Mouse (Mus musculus) G1E (cell line): Measurements from ENCODE around the gene Myoz1. TPM values are rescaled to one million over a fixed set of nuclear protein-coding genes. Genes with fewer than 3 reads are reported as not detected.

Experiments used
- ATAC-seq: 2 replicates; pipeline ENCODE4 v1.8.0; 2016; ENCODE audit warnings: mild to moderate bottlenecking; ENCODE audit not compliant: insufficient number of reproducible peaks, poor library complexity, low FRiP score, severe bottlenecking; ENCODE audit errors: extremely low read depth
- DNase-seq: peaks from one replicate; pipeline ENCODE4 v3.0.0; 2012; ENCODE audit warnings: low spot score
- H3K27me3 ChIP-seq: 2 replicates; pipeline ENCODE4 v1.6.1; 2012; ENCODE audit warnings: mild to moderate bottlenecking, low read length, inconsistent platforms; ENCODE audit not compliant: insufficient read depth
- H3K36me3 ChIP-seq: replicated peaks from 2 replicates; pipeline ENCODE3; 2012; ENCODE audit warnings: mild to moderate bottlenecking, inconsistent platforms
- H3K4me1 ChIP-seq: 2 replicates; pipeline ENCODE4 v1.6.1; 2012; ENCODE audit warnings: low read depth, low read length, inconsistent platforms, mixed read lengths; ENCODE audit not compliant: insufficient read depth
- H3K4me3 ChIP-seq: 2 replicates; pipeline ENCODE4 v1.5.1; 2012; ENCODE audit warnings: low read depth, mild to moderate bottlenecking, inconsistent platforms, low read length, moderate library complexity, mixed read lengths
- H3K9me3 ChIP-seq: replicated peaks from 2 replicates; pipeline ENCODE4 v1.6.1; 2012; ENCODE audit warnings: inconsistent platforms
- CTCF ChIP-seq: IDR thresholded peaks from 2 replicates; pipeline ENCODE4 v1.5.1; 2012; ENCODE audit warnings: low read depth, low read length, inconsistent platforms, mixed read lengths
- GATA1 ChIP-seq: IDR thresholded peaks from 2 replicates; pipeline ENCODE4 v1.6.1; 2012; ENCODE audit warnings: borderline replicate concordance, low read length, inconsistent platforms, mixed read lengths
- GATA2 ChIP-seq: IDR thresholded peaks from 2 replicates; pipeline ENCODE4 v1.6.1; 2012; ENCODE audit warnings: low read depth, low read length, inconsistent platforms, borderline replicate concordance
- POLR2AphosphoS5 ChIP-seq: IDR thresholded peaks from 2 replicates; pipeline ENCODE4 v1.6.1; 2012; ENCODE audit warnings: low read depth, low read length, inconsistent platforms; ENCODE audit not compliant: insufficient replicate concordance
- TAL1 ChIP-seq: conservative IDR thresholded peaks from 2 replicates; pipeline ENCODE4 v1.6.1; 2012; ENCODE audit warnings: low read depth, low read length, inconsistent platforms, mixed read lengths
- polyA plus RNA-seq: library from polyadenylated mRNA; stranded (reverse); fragments of >175 nt; gene quantifications from 2 replicates; pipeline ENCODE4 v1.2.3, GENCODE M21; 2012
- total RNA-seq, 2 experiments: library from RNA; stranded (forward) in 1 of 2; stranded (reverse) in 1 of 2; fragments of 200-1000 nt in 1 of 2; fragments of >200 nt in 1 of 2; fragmentation: Nextera tagmentation in 1 of 2; gene quantifications; 2 replicates each; pipeline ENCODE4 v1.2.3; 2014 to 2017

Myoz1 gene
- total and polyA plus RNA-seq, 3 experiments: not detected

GRCm38 (mm10) chr14:20658326-20658725, 2.0 kb upstream of the Myoz1 start:
- H3K27me3 ChIP-seq: peaks cover 34% of the 10 kb centered on the region
- DNase-seq: no peak
- no peak for ATAC-seq

GRCm38 (mm10) chr14:20655731-20656130, 609 bp downstream of the Myoz1 start:
- H3K27me3 ChIP-seq: peaks cover 24% of the 10 kb centered on the region
- no peak overlapping the region for H3K4me3 ChIP-seq
- no peaks in the 10 kb centered on the region for H3K9me3 ChIP-seq
- H3K36me3 ChIP-seq: no peaks in the 10 kb centered on the region
- no peak for TF ChIP-seq TAL1
- TF ChIP-seq POLR2AphosphoS5: no peak
- no peak for TF ChIP-seq GATA2
- TF ChIP-seq CTCF: no peak
- TF ChIP-seq GATA1: no peak
- ATAC-seq (no peak), DNase-seq (no peak)
- H3K4me1 ChIP-seq: peaks cover 5% of the 10 kb centered on the region

More at GRCm38 (mm10) chr14:20658326-20658725, 2.0 kb upstream of the Myoz1 start:
- TF ChIP-seq TAL1: no peak
- peak; percentile 26; the same call in 1 of the 2 replicates for TF ChIP-seq CTCF
- H3K36me3 ChIP-seq: no peaks in the 10 kb centered on the region
- no peak overlapping the region for H3K4me3 ChIP-seq
- no peaks in the 10 kb centered on the region for H3K9me3 ChIP-seq
- H3K4me1 ChIP-seq: peaks cover 18% of the 10 kb centered on the region

GRCm38 (mm10) chr14:20654690-20655421, 1.5 kb downstream of the Myoz1 start:
- no peak for TF ChIP-seq POLR2AphosphoS5
- Histone ChIP-seq H3K4me1 (peaks cover 2% of the 10 kb centered on the region; the same call in 1 of the 2 replicates), H3K36me3 (no peaks in the 10 kb centered on the region), H3K4me3 (no peak overlapping the region), H3K9me3 (no peaks in the 10 kb centered on the region), H3K27me3 (peaks cover 26% of the 10 kb centered on the region)
- ATAC-seq: no peak
- DNase-seq: no peak

GRCm38 (mm10) chr14:20651722-20652256, 4.6 kb downstream of the Myoz1 start:
- no peaks in the 10 kb centered on the region for H3K9me3 ChIP-seq
- DNase-seq (no peak), ATAC-seq (no peak)
- no peaks in the 10 kb centered on the region for H3K36me3 ChIP-seq
- H3K27me3 ChIP-seq: peaks cover 31% of the 10 kb centered on the region
- H3K4me1 ChIP-seq: peaks cover 2% of the 10 kb centered on the region; the same call in 1 of the 2 replicates
- TF ChIP-seq GATA1 (no peak), GATA2 (no peak), POLR2AphosphoS5 (no peak), CTCF (no peak), TAL1 (no peak)
- no peak overlapping the region for H3K4me3 ChIP-seq

- no peaks in the 10 kb centered on the region for H3K9me3 ChIP-seq
- ATAC-seq (no peak), DNase-seq (no peak)
- peaks cover 26% of the 10 kb centered on the region for H3K27me3 ChIP-seq
- no peaks in the 10 kb centered on the region for H3K36me3 ChIP-seq
- H3K4me3 ChIP-seq: no peak overlapping the region
- H3K4me1 ChIP-seq: peaks cover 2% of the 10 kb centered on the region; the same call in 1 of the 2 replicates
- no peak for TF ChIP-seq GATA2
- no peak for TF ChIP-seq TAL1
- TF ChIP-seq CTCF: no peak
- no peak for TF ChIP-seq GATA1
- TF ChIP-seq POLR2AphosphoS5: no peak
These were observed 5.3 kb downstream of the Myoz1 start for GRCm38 (mm10) chr14:20651000-20651399.

GRCm38 (mm10) chr14:20646381-20646780, 10.0 kb downstream of the Myoz1 start:
- Histone ChIP-seq H3K4me3 (no peak overlapping the region), H3K27me3 (peaks cover 14% of the 10 kb centered on the region), H3K4me1 (peaks cover 9% of the 10 kb centered on the region), H3K36me3 (peaks cover 10% of the 10 kb centered on the region), H3K9me3 (no peaks in the 10 kb centered on the region)
- no peak for DNase-seq
- TF ChIP-seq POLR2AphosphoS5 (no peak), CTCF (no peak), GATA2 (no peak), GATA1 (no peak), TAL1 (no peak)
- no peak for ATAC-seq

DNA sequence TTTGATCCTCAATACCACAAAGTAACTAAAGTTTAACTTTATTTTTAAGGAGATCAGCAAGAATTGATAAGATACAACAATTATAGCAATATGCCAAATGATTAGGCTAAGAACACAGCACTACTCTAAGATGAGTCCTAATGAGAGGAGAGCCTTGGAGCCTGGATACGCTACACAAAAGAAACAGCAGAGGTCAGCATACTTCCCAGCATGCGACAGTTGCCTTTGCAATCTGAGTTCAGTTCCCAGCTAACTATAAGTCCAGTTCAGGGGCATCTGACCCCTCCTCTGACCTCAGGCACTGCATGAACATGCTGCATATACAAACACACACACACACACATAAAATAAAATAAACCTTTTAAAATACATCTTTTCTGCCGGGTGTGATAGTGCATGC, 10.8 kb downstream of the Myoz1 start:
- H3K36me3 ChIP-seq: peaks cover 10% of the 10 kb centered on the region
- no peak for TF ChIP-seq POLR2AphosphoS5
- H3K4me3 ChIP-seq: no peak overlapping the region
- ATAC-seq (no peak), DNase-seq (no peak)
- H3K4me1 ChIP-seq: peaks cover 9% of the 10 kb centered on the region
- no peaks in the 10 kb centered on the region for H3K9me3 ChIP-seq
- peaks cover 8% of the 10 kb centered on the region; the same call in 1 of the 2 replicates for H3K27me3 ChIP-seq
